Mouse (Mus musculus): ENCODE measurements around the gene Ppp4r3a. TPM values are rescaled to one million over a fixed set of nuclear protein-coding genes. Genes with fewer than 3 reads are reported as not detected.

Gene Ppp4r3a
- polyA plus RNA-seq, 1 experiment from 2014 or later: 31.7 TPM

GRCm38 (mm10) chr12:101084881-101085666 lies 1.6 kb upstream of the Ppp4r3a start:
- no peak overlapping the region for H3K4me3 ChIP-seq (ENCODE audit: low read length)
- WGBS: 92% methylated on average over 9 of the region's 9 CpGs
- H3K4me2 ChIP-seq (replicated peaks; ENCODE audit: low read depth, low read length): peak overlapping the region; percentile 84; the same call in 1 of the 2 replicates
- H3K9me3 ChIP-seq (ENCODE audit: low read length): no peaks in the 10 kb centered on the region
- peaks cover 10% of the 10 kb centered on the region; the same call in 1 of the 2 replicates for H3K36me3 ChIP-seq (ENCODE audit: insufficient read depth, low read length)
- no peak for ATAC-seq (ENCODE audit: low FRiP score, low TSS enrichment)
- no peak overlapping the region for H3K27ac ChIP-seq (ENCODE audit: low read length)
- no peaks in the 10 kb centered on the region for H3K27me3 ChIP-seq (ENCODE audit: insufficient read depth, low read length)
- peaks cover 17% of the 10 kb centered on the region for H3K4me1 ChIP-seq (ENCODE audit: insufficient read depth, low read length)
- no peak overlapping the region for H3K9ac ChIP-seq (replicated peaks; ENCODE audit: low read length)

GRCm38 (mm10) chr12:101084237-101084636 lies 735 bp upstream of the Ppp4r3a start:
- Histone ChIP-seq H3K4me2 (replicated peaks; ENCODE audit: low read depth, low read length) (peak overlapping the region; percentile 84), H3K27ac (ENCODE audit: low read length) (peak overlapping the region; percentile 100), H3K9me3 (ENCODE audit: low read length) (no peaks in the 10 kb centered on the region), H3K27me3 (ENCODE audit: insufficient read depth, low read length) (no peaks in the 10 kb centered on the region), H3K36me3 (ENCODE audit: insufficient read depth, low read length) (peaks cover 10% of the 10 kb centered on the region; the same call in 1 of the 2 replicates), H3K4me1 (ENCODE audit: insufficient read depth, low read length) (peaks cover 17% of the 10 kb centered on the region), H3K9ac (replicated peaks; ENCODE audit: low read length) (peak overlapping the region; percentile 99), H3K4me3 (ENCODE audit: low read length) (peak overlapping the region; percentile 88)
- no peak for ATAC-seq (ENCODE audit: low FRiP score, low TSS enrichment)
- WGBS: 6% methylated on average over 4 of the region's 4 CpGs

- H3K27ac ChIP-seq (ENCODE audit: low read length): peak overlapping the region; percentile 100
- peaks cover 19% of the 10 kb centered on the region for H3K4me1 ChIP-seq (ENCODE audit: insufficient read depth, low read length)
- H3K4me3 ChIP-seq (ENCODE audit: low read length): peak overlapping the region; percentile 88
- ATAC-seq (ENCODE audit: low FRiP score, low TSS enrichment): no peak; the same call in 1 of the 2 replicates
- H3K36me3 ChIP-seq (ENCODE audit: insufficient read depth, low read length): peaks cover 13% of the 10 kb centered on the region; the same call in 1 of the 2 replicates
- peak overlapping the region; percentile 99 for H3K9ac ChIP-seq (replicated peaks; ENCODE audit: low read length)
- H3K9me3 ChIP-seq (ENCODE audit: low read length): no peaks in the 10 kb centered on the region
- 1% methylated on average over 23 of the region's 23 CpGs for WGBS
- peak overlapping the region; percentile 84 for H3K4me2 ChIP-seq (replicated peaks; ENCODE audit: low read depth, low read length)
- no peaks in the 10 kb centered on the region for H3K27me3 ChIP-seq (ENCODE audit: insufficient read depth, low read length)
These were observed 315 bp upstream of the Ppp4r3a start for GRCm38 (mm10) chr12:101083839-101084195.

- Histone ChIP-seq H3K27ac (ENCODE audit: low read length) (peak overlapping the region; percentile 100), H3K4me3 (ENCODE audit: low read length) (peak overlapping the region; percentile 88), H3K27me3 (ENCODE audit: insufficient read depth, low read length) (no peaks in the 10 kb centered on the region), H3K9me3 (ENCODE audit: low read length) (no peaks in the 10 kb centered on the region), H3K4me1 (ENCODE audit: insufficient read depth, low read length) (peaks cover 19% of the 10 kb centered on the region), H3K4me2 (replicated peaks; ENCODE audit: low read depth, low read length) (peak overlapping the region; percentile 84), H3K9ac (replicated peaks; ENCODE audit: low read length) (peak overlapping the region; percentile 99), H3K36me3 (ENCODE audit: insufficient read depth, low read length) (peaks cover 13% of the 10 kb centered on the region; the same call in 1 of the 2 replicates)
- peak; percentile 21 for ATAC-seq (ENCODE audit: low FRiP score, low TSS enrichment)
- WGBS: under 1% methylated on average over 68 of the region's 69 CpGs
These were observed 1.0 kb downstream of the Ppp4r3a start for GRCm38 (mm10) chr12:101082296-101083075.

- Histone ChIP-seq H3K9ac (replicated peaks; ENCODE audit: low read length) (no peak overlapping the region), H3K36me3 (ENCODE audit: insufficient read depth, low read length) (peaks cover 25% of the 10 kb centered on the region), H3K27me3 (ENCODE audit: insufficient read depth, low read length) (no peaks in the 10 kb centered on the region), H3K4me3 (ENCODE audit: low read length) (no peak overlapping the region), H3K4me1 (ENCODE audit: insufficient read depth, low read length) (peaks cover 15% of the 10 kb centered on the region), H3K9me3 (ENCODE audit: low read length) (no peaks in the 10 kb centered on the region), H3K4me2 (replicated peaks; ENCODE audit: low read depth, low read length) (no peak overlapping the region), H3K27ac (ENCODE audit: low read length) (no peak overlapping the region)
- no peak for ATAC-seq (ENCODE audit: low FRiP score, low TSS enrichment)
These were observed 5.5 kb downstream of the Ppp4r3a start for GRCm38 (mm10) chr12:101077955-101078354.

- Histone ChIP-seq H3K4me2 (replicated peaks; ENCODE audit: low read depth, low read length) (no peak overlapping the region), H3K9me3 (ENCODE audit: low read length) (no peaks in the 10 kb centered on the region), H3K4me1 (ENCODE audit: insufficient read depth, low read length) (peaks cover 3% of the 10 kb centered on the region), H3K27me3 (ENCODE audit: insufficient read depth, low read length) (no peaks in the 10 kb centered on the region), H3K9ac (replicated peaks; ENCODE audit: low read length) (no peak overlapping the region), H3K27ac (ENCODE audit: low read length) (no peak overlapping the region), H3K36me3 (ENCODE audit: insufficient read depth, low read length) (peaks cover 17% of the 10 kb centered on the region), H3K4me3 (ENCODE audit: low read length) (no peak overlapping the region)
- 89% methylated on average over 3 of the region's 3 CpGs for WGBS
- ATAC-seq (ENCODE audit: low FRiP score, low TSS enrichment): no peak
These were observed 8.1 kb downstream of the Ppp4r3a start for GRCm38 (mm10) chr12:101075433-101075832.

GRCm38 (mm10) chr12:101074821-101075429 lies 8.6 kb downstream of the Ppp4r3a start:
- no peak for ATAC-seq (ENCODE audit: low FRiP score, low TSS enrichment)
- Histone ChIP-seq H3K9ac (replicated peaks; ENCODE audit: low read length) (no peak overlapping the region), H3K27me3 (ENCODE audit: insufficient read depth, low read length) (no peaks in the 10 kb centered on the region), H3K4me2 (replicated peaks; ENCODE audit: low read depth, low read length) (no peak overlapping the region), H3K36me3 (ENCODE audit: insufficient read depth, low read length) (peaks cover 15% of the 10 kb centered on the region), H3K4me3 (ENCODE audit: low read length) (no peak overlapping the region), H3K27ac (ENCODE audit: low read length) (no peak overlapping the region), H3K9me3 (ENCODE audit: low read length) (no peaks in the 10 kb centered on the region), H3K4me1 (ENCODE audit: insufficient read depth, low read length) (0 out of 2 replicates have a peak, but pooled peaks cover 3% of the 10 kb centered on the region)
- 93% methylated on average over 4 of the region's 4 CpGs for WGBS

GRCm38 (mm10) chr12:101069813-101070212 lies 13.7 kb downstream of the Ppp4r3a start:
- no peak overlapping the region for H3K4me3 ChIP-seq (ENCODE audit: low read length)
- no peak overlapping the region for H3K4me2 ChIP-seq (replicated peaks; ENCODE audit: low read depth, low read length)
- no peaks in the 10 kb centered on the region for H3K27me3 ChIP-seq (ENCODE audit: insufficient read depth, low read length)
- WGBS: 83% methylated on average over 1 of the region's 1 CpGs
- no peak overlapping the region for H3K27ac ChIP-seq (ENCODE audit: low read length)
- H3K36me3 ChIP-seq (ENCODE audit: insufficient read depth, low read length): peaks cover 18% of the 10 kb centered on the region
- H3K9ac ChIP-seq (replicated peaks; ENCODE audit: low read length): no peak overlapping the region
- H3K4me1 ChIP-seq (ENCODE audit: insufficient read depth, low read length): no peaks in the 10 kb centered on the region
- no peaks in the 10 kb centered on the region for H3K9me3 ChIP-seq (ENCODE audit: low read length)
- ATAC-seq (ENCODE audit: low FRiP score, low TSS enrichment): no peak

GRCm38 (mm10) chr12:101066329-101066728 lies 17.2 kb downstream of the Ppp4r3a start:
- no peak for ATAC-seq (ENCODE audit: low FRiP score, low TSS enrichment)
- H3K4me2 ChIP-seq (replicated peaks; ENCODE audit: low read depth, low read length): no peak overlapping the region
- no peaks in the 10 kb centered on the region for H3K9me3 ChIP-seq (ENCODE audit: low read length)
- H3K9ac ChIP-seq (replicated peaks; ENCODE audit: low read length): no peak overlapping the region
- WGBS: 85% methylated on average over 1 of the region's 1 CpGs
- H3K27me3 ChIP-seq (ENCODE audit: insufficient read depth, low read length): no peaks in the 10 kb centered on the region
- no peaks in the 10 kb centered on the region for H3K4me1 ChIP-seq (ENCODE audit: insufficient read depth, low read length)
- H3K4me3 ChIP-seq (ENCODE audit: low read length): no peak overlapping the region
- H3K27ac ChIP-seq (ENCODE audit: low read length): no peak overlapping the region
- H3K36me3 ChIP-seq (ENCODE audit: insufficient read depth, low read length): peaks cover 41% of the 10 kb centered on the region

Measured in kidney, embryonic 16.5 days (tissue).